Comparison of ENCODE assay signal across 1 mouse cellular context in genomic region chr11:119089235-119090075, GRCm38 (mm10).
TF ChIP-seq lines count a peak whose summit lies in the region.

No protein-coding gene starts in this region.

TF ChIP-seq in CH12.LX, 34 proteins besides CTCF, POLR2A, EP300 and RAD21 (continued from another document):
- TF ChIP-seq E2F4 (IDR thresholded peaks at IDR 0.05; ENCODE audit: insufficient replicate concordance, low read depth, low read length) = no peak
- TF ChIP-seq HCFC1 (IDR thresholded peaks at IDR 0.05; ENCODE audit: low read depth, low read length) = peak; percentile 58
- TF ChIP-seq MAFK (IDR thresholded peaks at IDR 0.05; ENCODE audit: insufficient replicate concordance, low read length) = no peak; the same call in 1 of the 2 replicates
- TF ChIP-seq BHLHE40 (IDR thresholded peaks at IDR 0.05; ENCODE audit: low read depth, low read length) = peak; percentile 85
- TF ChIP-seq ZMIZ1 (IDR thresholded peaks at IDR 0.05; ENCODE audit: low read depth, low read length) = peak; percentile 79
- no peak for TF ChIP-seq USF1 (IDR thresholded peaks at IDR 0.05; ENCODE audit: low read depth, low read length)
- peak; percentile 92 for TF ChIP-seq CHD2 (IDR thresholded peaks at IDR 0.05; ENCODE audit: low read length)
- TF ChIP-seq JUN (IDR thresholded peaks at IDR 0.05; ENCODE audit: insufficient read depth, low read depth, low read length) = no peak
- no peak for TF ChIP-seq JUND (conservative IDR thresholded peaks at IDR 0.05; ENCODE audit: low read depth, low read length)
- TF ChIP-seq MAZ (IDR thresholded peaks at IDR 0.05; ENCODE audit: low read depth, low read length) = peak; percentile 98
- TF ChIP-seq ZC3H11A (IDR thresholded peaks at IDR 0.05; ENCODE audit: low read depth, low read length) = no peak
- TF ChIP-seq CHD1 (IDR thresholded peaks at IDR 0.05; ENCODE audit: low read depth, low read length) = peak; percentile 90; the same call in 1 of the 2 replicates
- 0 out of 2 replicates have a peak, but pooled peaks have one; percentile 5 for TF ChIP-seq NRF1 (IDR thresholded peaks at IDR 0.05; ENCODE audit: low read depth, low read length)
- TF ChIP-seq TBP (conservative IDR thresholded peaks at IDR 0.05; ENCODE audit: low read depth, low read length) = peak; percentile 64; the same call in 1 of the 2 replicates
- TF ChIP-seq USF2 (conservative IDR thresholded peaks at IDR 0.05; ENCODE audit: low read depth, low read length) = no peak
- TF ChIP-seq RCOR1 (conservative IDR thresholded peaks at IDR 0.05; ENCODE audit: low read depth, low read length) = peak; percentile 97
- TF ChIP-seq ETS1 (conservative IDR thresholded peaks at IDR 0.05; ENCODE audit: low read depth, low read length) = peak; percentile 96
- TF ChIP-seq MYC (IDR thresholded peaks at IDR 0.05; ENCODE audit: low read depth, low read length) = no peak
- peak; percentile 26; the same call in 1 of the 2 replicates for TF ChIP-seq MXI1 (IDR thresholded peaks at IDR 0.05; ENCODE audit: low read depth, low read length)
- peak; percentile 74 for TF ChIP-seq NELFE (IDR thresholded peaks at IDR 0.05; ENCODE audit: low read depth, low read length)
- no peak for TF ChIP-seq ZKSCAN1 (IDR thresholded peaks at IDR 0.05; ENCODE audit: borderline replicate concordance, low read depth, low read length)
- 0 out of 2 replicates have a peak, but pooled peaks have one; percentile 26 for TF ChIP-seq ZNF384 (IDR thresholded peaks at IDR 0.05; ENCODE audit: low read depth, low read length)
- 0 out of 2 replicates have a peak, but pooled peaks have one; percentile 19 for TF ChIP-seq UBTF (IDR thresholded peaks at IDR 0.05; ENCODE audit: low read depth, low read length)
